Mouse (Mus musculus): ENCODE measurements around the gene Gm21725. TPM values are rescaled to one million over a fixed set of nuclear protein-coding genes. Genes with fewer than 3 reads are reported as not detected.
"Not testable (repeated sequence)": the region's sequence is repeated elsewhere in the genome, so short reads cannot be mapped to it uniquely, and the experiment has no call there.

The Gm21725 gene
- not detected in 2 replicates for polyA plus RNA-seq (2012; ENCODE audit: insufficient read depth, low replicate concordance)

DNA sequence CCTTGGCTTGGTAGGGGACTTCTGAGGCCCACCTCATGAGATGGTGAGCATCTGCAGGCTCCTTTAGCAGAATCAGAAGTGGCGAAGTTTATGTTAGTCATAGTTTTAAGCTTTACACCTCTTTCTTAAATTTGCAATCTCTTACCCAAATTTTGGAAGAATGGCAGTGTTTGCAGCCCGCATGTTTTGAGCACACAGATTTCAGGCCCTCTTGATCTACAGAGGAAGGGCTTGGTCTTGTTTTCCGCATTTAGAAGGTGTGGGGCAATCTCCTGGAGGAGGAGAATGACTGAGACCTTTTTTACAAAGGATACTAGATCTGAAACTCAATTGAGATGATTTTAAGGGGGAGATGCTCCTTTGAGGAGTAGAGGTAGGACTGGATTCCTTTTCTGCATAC lies at the start of gene Gm21725:
Gene Gm21725 (minus strand): TSS at position 101 of the 400 bp plus-strand sequence.
- not testable (repeated sequence) for H3K27me3 ChIP-seq (replicated peaks); H3K36me3 ChIP-seq (replicated peaks; ENCODE audit: low read length); H3K9me3 ChIP-seq; H3K4me1 ChIP-seq; H3K4me3 ChIP-seq (replicated peaks)

Other genes starting within 250 kb of the Gm21725 start
- gene Gm21891, start 215.6 kb downstream of the Gm21725 start, polyA plus RNA-seq (2012; ENCODE audit: insufficient read depth, low replicate concordance): not detected in 2 replicates
- gene Gm21425, start 187.1 kb downstream of the Gm21725 start, polyA plus RNA-seq (2012; ENCODE audit: insufficient read depth, low replicate concordance): not detected in 2 replicates
- not detected in 2 replicates for gene Gm21828, start 125.1 kb downstream of the Gm21725 start, polyA plus RNA-seq (2012; ENCODE audit: insufficient read depth, low replicate concordance)
- not detected in 2 replicates for gene Gm21440, start 96.7 kb downstream of the Gm21725 start, polyA plus RNA-seq (2012; ENCODE audit: insufficient read depth, low replicate concordance)
- gene Gm21454, start 96.6 kb downstream of the Gm21725 start, polyA plus RNA-seq (2012; ENCODE audit: insufficient read depth, low replicate concordance): not detected in 2 replicates
- gene Gm21866, start 116.5 kb upstream of the Gm21725 start, polyA plus RNA-seq (2012; ENCODE audit: insufficient read depth, low replicate concordance): not detected in 2 replicates
- not detected in 2 replicates for gene Gm20773, start 145.0 kb upstream of the Gm21725 start, polyA plus RNA-seq (2012; ENCODE audit: insufficient read depth, low replicate concordance)